Mouse (Mus musculus): ENCODE measurements around the gene Aldh3a2.
"Not testable (repeated sequence)": the region's sequence is repeated elsewhere in the genome, so short reads cannot be mapped to it uniquely, and the experiment has no call there.

Gene Aldh3a2

DNA sequence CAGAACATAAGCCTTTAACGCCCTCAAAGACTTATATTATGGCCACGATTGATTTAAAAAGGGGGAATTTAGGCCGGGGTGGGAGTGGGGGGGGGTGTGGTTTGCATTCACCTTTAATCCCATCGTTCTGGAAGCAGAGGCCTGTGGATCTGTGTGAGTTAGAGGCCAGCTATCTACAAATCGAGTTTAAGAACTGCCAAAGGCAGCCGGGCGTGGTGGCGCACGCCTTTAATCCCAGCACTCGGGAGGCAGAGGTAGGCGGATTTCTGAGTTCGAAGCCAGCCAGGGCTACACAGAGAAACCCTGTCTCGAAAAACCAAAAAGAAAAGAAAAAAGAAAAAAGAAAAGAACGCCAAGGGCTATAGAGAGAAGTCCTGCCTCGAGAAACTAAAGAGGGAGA lies 93.8 kb downstream of the Aldh3a2 start:
- DNase-seq (ENCODE audit: low read depth), result not testable (repeated sequence)
